Mouse (Mus musculus) gastrocnemius, adult 18-20 months (tissue): ENCODE data around the gene Adig. TPM values are rescaled to one million over a fixed set of nuclear protein-coding genes. Genes with fewer than 3 reads are reported as not detected.

Source experiments
- DNase-seq: peaks from one replicate; pipeline ENCODE4 v3.0.0; 2021; ENCODE audit warnings: low spot score
- total RNA-seq, 2 experiments: library from RNA; stranded (reverse); gene quantifications; 2 replicates each; pipeline ENCODE4 v1.2.3; 2021

Adig gene
- total RNA-seq, 2 experiments from 2014 or later = 4.0 to 5.9 TPM

GRCm38 (mm10) chr2:158539433-158540305 lies 37.3 kb downstream of the Adig start:
- no peak for DNase-seq

GRCm38 (mm10) chr2:158541286-158541685 lies 38.9 kb downstream of the Adig start:
- no peak for DNase-seq

DNA sequence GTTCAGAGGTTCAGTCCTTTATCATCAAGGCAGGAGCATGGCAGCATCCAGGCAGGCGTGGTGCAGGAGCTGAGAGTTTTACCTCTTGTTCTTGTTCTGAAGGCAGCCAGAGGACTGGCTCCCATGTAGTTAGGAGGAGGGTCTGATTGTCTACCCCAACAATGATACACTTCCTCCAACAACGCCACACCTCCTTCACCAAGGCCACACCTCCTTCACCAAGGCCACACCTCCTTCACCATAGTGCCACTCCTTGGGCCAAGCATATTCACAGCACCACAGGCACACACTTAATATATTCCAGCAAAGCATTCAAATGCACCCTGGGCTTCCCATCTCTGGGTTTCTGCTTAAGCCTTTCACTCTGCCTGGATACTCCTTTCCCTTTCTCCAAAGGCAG lies 42.9 kb downstream of the Adig start:
- no peak for DNase-seq

DNA sequence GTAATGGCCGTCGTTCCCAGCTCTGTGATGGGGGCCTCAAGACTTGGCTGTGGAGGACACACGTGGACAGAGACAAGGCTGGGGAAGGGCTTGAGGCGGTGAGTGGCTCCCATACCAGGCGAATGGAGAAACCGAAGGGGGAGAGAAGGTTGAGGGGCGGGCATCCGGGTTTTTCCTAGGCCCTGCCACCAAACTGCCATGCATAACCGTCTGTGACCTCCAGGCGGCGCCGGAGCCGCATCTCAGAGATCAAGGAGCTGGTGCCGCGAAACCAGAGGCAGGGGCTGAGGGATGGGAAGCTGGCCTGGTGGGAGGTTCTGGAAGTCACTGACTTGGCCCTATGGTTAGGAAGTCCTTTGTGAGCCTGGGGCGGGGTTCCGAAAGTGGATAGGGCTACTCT lies 44.3 kb downstream of the Adig start:
- peak; percentile 51 for DNase-seq

DNA sequence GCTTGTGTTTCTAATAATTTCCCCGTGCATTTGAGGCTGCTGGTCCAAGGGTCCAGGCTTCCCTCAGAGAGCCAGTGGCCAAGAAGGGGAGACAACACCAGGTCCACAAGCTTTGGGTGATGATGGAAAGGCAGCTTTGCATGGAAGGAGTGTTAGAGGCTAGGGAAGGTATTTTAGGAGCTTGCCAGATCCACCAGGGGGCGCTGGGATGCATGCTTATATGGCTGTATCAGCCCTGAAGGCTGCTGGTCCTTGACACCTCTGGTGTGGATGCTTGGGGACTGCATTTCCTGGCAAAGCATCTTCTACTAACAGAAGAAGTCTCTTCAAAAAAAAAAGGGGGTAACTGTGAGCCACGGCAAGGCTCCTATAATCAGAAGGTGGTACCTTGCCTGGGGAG lies 47.7 kb downstream of the Adig start:
- peak; percentile 64 for DNase-seq

- no peak for DNase-seq
Observed at GRCm38 (mm10) chr2:158554366-158554765, 52.0 kb downstream of the Adig start.

DNA sequence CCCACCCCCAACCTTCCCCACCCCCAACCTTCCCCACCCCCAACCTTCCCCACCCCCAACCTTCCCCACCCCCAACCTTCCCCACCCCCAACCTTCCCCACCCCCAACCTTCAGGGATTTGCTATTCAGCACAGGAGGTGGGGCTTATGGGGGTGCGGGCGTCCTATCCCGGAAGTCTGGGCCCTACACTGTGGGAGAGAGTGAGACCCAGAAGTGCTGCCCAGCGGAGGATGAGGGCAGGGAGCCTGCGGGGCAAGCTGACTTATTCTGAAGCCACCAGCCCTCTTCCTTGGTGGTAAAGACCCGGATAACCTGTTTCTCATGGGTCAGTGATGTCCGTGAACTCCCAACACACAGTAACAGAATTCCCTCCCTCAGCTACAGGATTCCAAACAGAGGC lies 52.8 kb downstream of the Adig start:
- peak; percentile 32 for DNase-seq

DNA sequence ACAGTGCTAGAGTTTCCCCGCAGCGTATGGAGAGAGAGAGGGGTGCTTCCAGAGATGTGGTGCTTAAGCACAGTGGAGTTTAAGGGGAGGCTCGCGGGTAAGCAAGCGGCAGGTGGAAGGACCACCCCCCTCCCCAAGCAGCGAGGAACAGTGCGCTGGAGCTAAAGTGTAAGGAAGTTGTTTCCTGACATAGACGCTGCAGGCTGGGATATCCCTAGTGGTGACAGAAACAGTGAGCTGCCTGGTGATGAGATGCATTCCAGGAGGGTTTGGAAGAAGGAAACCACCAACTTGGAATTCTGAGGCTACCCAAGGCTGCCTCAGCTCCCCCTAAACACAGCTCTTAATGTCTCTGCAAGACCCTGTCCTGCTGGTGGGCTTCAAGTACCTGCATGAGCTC lies 53.4 kb downstream of the Adig start:
- DNase-seq = no peak

DNA sequence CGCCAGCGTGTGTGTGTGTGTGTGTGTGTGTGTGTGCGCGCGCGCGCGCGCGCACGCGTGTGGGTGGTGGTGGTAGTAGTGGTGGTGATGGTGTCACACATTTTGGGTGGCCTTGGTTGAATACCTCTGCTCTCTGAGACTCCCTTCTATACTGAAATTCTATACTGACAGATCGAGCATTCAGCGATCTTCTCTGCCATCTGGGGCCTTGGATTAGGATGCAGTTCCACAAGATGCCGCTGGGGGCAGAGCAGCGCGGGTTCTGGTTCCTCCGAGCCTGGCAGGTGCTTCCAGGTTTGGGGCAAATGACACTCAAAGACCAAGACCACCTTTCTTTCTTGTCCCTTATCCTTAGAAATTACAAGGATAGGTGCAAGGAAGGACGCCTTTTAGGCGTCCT lies 53.8 kb downstream of the Adig start:
- DNase-seq = peak; percentile 65

DNA sequence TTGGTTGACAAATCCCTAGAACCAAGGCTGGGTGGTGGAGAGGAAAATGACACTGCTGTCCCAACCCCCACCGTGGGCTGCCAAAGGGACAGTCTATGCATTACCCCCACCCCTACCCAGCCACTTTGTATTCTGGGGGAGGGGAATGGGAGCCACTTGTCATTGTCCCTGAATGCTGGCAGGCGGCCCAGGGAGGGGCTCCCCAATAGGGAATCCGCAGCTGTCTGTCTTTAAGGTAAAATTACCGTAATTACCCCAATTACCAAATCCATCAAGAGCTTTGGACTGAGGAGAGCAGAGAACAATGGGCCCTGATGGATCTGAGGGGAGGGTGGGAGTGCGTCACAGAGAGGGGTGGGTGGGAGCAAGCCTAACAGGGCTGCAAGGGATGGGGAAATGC lies 54.3 kb downstream of the Adig start:
- DNase-seq = no peak

Other genes with a start within 250 kb of the Adig start
- not detected for gene Bpi, start 244.5 kb upstream of the Adig start, total RNA-seq
- 1 to 10 TPM; 5.7 to 6.0 TPM for gene Lbp, start 196.1 kb upstream of the Adig start, total RNA-seq
- gene Snhg11, start 127.0 kb upstream of the Adig start, total RNA-seq = under 1 TPM; 0.16 to 0.28 TPM
- gene Ralgapb, start 92.8 kb upstream of the Adig start, total RNA-seq = 10 to 100 TPM; 31.3 to 34.4 TPM
- gene Arhgap40, start 10.2 kb downstream of the Adig start, total RNA-seq = not detected
- gene Slc32a1, start 108.2 kb downstream of the Adig start, total RNA-seq = not detected
- 1 to 10 TPM; 3.8 to 4.0 TPM for gene Actr5, start 122.3 kb downstream of the Adig start, total RNA-seq
- 1 to 10 TPM; 2.3 to 4.4 TPM for gene Ppp1r16b, start 162.8 kb downstream of the Adig start, total RNA-seq